Mouse (Mus musculus): ENCODE measurements around the gene Ngf. TPM values are rescaled to one million over a fixed set of nuclear protein-coding genes. Genes with fewer than 3 reads are reported as not detected.

Gene Ngf
- total and polyA plus RNA-seq, 3 experiments = not detected

GRCm38 (mm10) chr3:102547536-102547935, 77.8 kb downstream of the Ngf start:
- H3K4me3 ChIP-seq (replicated peaks in 1 of 3; ENCODE audit: low read depth in 2 of 3, low read length in 2 of 3, poor library complexity in 1 of 3) = no peak overlapping the region
- no peak for TF ChIP-seq EP300 (IDR thresholded peaks at IDR 0.05; ENCODE audit: low read length)
- no peak overlapping the region for H3K4me2 ChIP-seq (ENCODE audit: insufficient read depth, low read depth, poor library complexity, severe bottlenecking)
- no peak for DNase-seq (ENCODE audit: extremely low read depth)
- no peaks in the 10 kb centered on the region for H3K79me2 ChIP-seq (replicated peaks; ENCODE audit: control insufficient read depth, extremely low read depth, insufficient read depth, poor library complexity, severe bottlenecking)
- in situ Hi-C loops (cut with MboI; ENCODE audit: low pct_ligation_motif_present, low pct_unique_long_range_greater_than_20kb, low sequenced_read_pairs) (no loop called here), dilution Hi-C loops (cut with MboI; ENCODE audit: extremely low pct_ligation_motif_present, extremely low pct_unique_long_range_greater_than_20kb, low sequenced_read_pairs) (no loop called here)
- no peaks in the 10 kb centered on the region for H3K36me3 ChIP-seq (replicated peaks in 1 of 2; ENCODE audit: control insufficient read depth in 1 of 2, insufficient read depth in 1 of 2, low read length in 1 of 2)
- H3K27me3 ChIP-seq (replicated peaks) = no peaks in the 10 kb centered on the region
- no peaks in the 10 kb centered on the region for H3K4me1 ChIP-seq (ENCODE audit: control insufficient read depth in 1 of 2, insufficient read depth in 2 of 2)
- no peak overlapping the region for H3K27ac ChIP-seq (ENCODE audit: insufficient read depth, low read depth)
- H3K9ac ChIP-seq (ENCODE audit: insufficient read depth, low read depth) = no peak overlapping the region
- H3K9me3 ChIP-seq (replicated peaks; ENCODE audit: low read length) = no peaks in the 10 kb centered on the region

DNA sequence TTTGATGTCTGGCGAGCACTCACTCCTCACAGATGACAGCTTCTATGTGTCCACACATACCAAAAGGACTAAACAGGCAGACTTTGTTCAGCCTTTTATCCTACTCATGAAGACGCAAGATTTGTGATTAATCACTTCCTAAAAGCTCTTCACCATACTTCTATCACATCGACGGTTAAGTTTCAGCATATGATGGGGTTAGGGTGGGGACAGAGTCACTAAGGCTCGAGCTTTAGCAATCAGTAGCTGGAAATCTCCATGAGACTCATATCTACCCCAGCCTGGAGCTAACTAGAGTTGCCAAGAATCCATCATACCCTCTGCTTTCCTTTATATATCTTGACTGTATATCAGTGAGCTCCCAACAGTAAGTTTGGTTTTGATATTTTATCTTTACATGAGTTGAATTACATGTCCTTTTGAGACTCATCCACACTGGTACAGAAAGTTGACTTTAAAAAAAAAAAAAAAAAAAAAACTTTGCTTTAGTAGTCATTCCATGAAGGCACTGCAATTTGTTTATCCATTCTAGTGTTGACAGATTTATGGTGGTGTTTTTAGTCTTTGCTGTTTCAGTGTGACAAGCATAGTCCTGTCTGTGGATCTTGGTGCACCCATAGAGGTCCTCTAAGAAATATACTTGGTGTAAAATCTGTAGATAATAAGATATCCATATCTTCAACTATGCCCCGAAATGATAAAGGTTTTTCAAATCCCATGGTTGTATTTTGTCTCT, 84.4 kb downstream of the Ngf start:
- no peaks in the 10 kb centered on the region for H3K27me3 ChIP-seq (replicated peaks)
- H3K9me3 ChIP-seq (replicated peaks; ENCODE audit: low read length) = no peaks in the 10 kb centered on the region
- H3K27ac ChIP-seq (ENCODE audit: insufficient read depth, low read depth) = no peak overlapping the region
- no peaks in the 10 kb centered on the region for H3K79me2 ChIP-seq (replicated peaks; ENCODE audit: control insufficient read depth, extremely low read depth, insufficient read depth, poor library complexity, severe bottlenecking)
- no peak for DNase-seq (ENCODE audit: extremely low read depth)
- no peaks in the 10 kb centered on the region for H3K36me3 ChIP-seq (replicated peaks in 1 of 2; ENCODE audit: control insufficient read depth in 1 of 2, insufficient read depth in 1 of 2, low read length in 1 of 2)
- H3K4me3 ChIP-seq (replicated peaks in 1 of 3; ENCODE audit: low read depth in 2 of 3, low read length in 2 of 3, poor library complexity in 1 of 3) = no peak overlapping the region
- in situ Hi-C loops (cut with MboI; ENCODE audit: low pct_ligation_motif_present, low pct_unique_long_range_greater_than_20kb, low sequenced_read_pairs) = no loop called here
- H3K9ac ChIP-seq (ENCODE audit: insufficient read depth, low read depth) = no peak overlapping the region
- dilution Hi-C loops (cut with MboI; ENCODE audit: extremely low pct_ligation_motif_present, extremely low pct_unique_long_range_greater_than_20kb, low sequenced_read_pairs) = no loop called here
- TF ChIP-seq ZKSCAN1 (IDR thresholded peaks at IDR 0.05; ENCODE audit: borderline replicate concordance, low read depth, low read length) (no peak), NELFE (IDR thresholded peaks at IDR 0.05; ENCODE audit: low read depth, low read length) (no peak), CTCF (conservative IDR thresholded peaks at IDR 0.05 in 1 of 2, IDR thresholded peaks at IDR 0.05 in 1 of 2; ENCODE audit: low read depth in 2 of 2, low read length in 2 of 2) (no peak), ZC3H11A (IDR thresholded peaks at IDR 0.05; ENCODE audit: low read depth, low read length) (no peak), MAFK (IDR thresholded peaks at IDR 0.05; ENCODE audit: insufficient replicate concordance, low read length) (no peak), USF1 (IDR thresholded peaks at IDR 0.05; ENCODE audit: low read depth, low read length) (no peak), ZNF384 (IDR thresholded peaks at IDR 0.05; ENCODE audit: low read depth, low read length) (no peak), PAX5 (IDR thresholded peaks at IDR 0.05; ENCODE audit: low read length) (no peak), UBTF (IDR thresholded peaks at IDR 0.05; ENCODE audit: low read depth, low read length) (no peak), BHLHE40 (IDR thresholded peaks at IDR 0.05; ENCODE audit: low read depth, low read length) (no peak), POLR2A (IDR thresholded peaks at IDR 0.05; ENCODE audit: low read depth, low read length) (no peak), ETS1 (conservative IDR thresholded peaks at IDR 0.05; ENCODE audit: low read depth, low read length) (no peak), CHD2 (IDR thresholded peaks at IDR 0.05; ENCODE audit: low read length) (no peak), CHD1 (IDR thresholded peaks at IDR 0.05; ENCODE audit: low read depth, low read length) (no peak), USF2 (conservative IDR thresholded peaks at IDR 0.05; ENCODE audit: low read depth, low read length) (no peak), SIN3A (IDR thresholded peaks at IDR 0.05; ENCODE audit: low read length) (no peak), JUND (conservative IDR thresholded peaks at IDR 0.05; ENCODE audit: low read depth, low read length) (no peak), IRF4 (IDR thresholded peaks at IDR 0.05; ENCODE audit: low read depth, low read length) (no peak), GABPA (IDR thresholded peaks at IDR 0.05; ENCODE audit: insufficient replicate concordance, low read depth, low read length) (no peak), E2F4 (IDR thresholded peaks at IDR 0.05; ENCODE audit: insufficient replicate concordance, low read depth, low read length) (no peak)
- H3K4me1 ChIP-seq (ENCODE audit: control insufficient read depth in 1 of 2, insufficient read depth in 2 of 2) = no peaks in the 10 kb centered on the region
- no peak overlapping the region for H3K4me2 ChIP-seq (ENCODE audit: insufficient read depth, low read depth, poor library complexity, severe bottlenecking)
